Mouse (Mus musculus): ENCODE data around the gene Gm21750.

- no peak for TF ChIP-seq GATA1 (IDR thresholded peaks at IDR 0.05; ENCODE audit: low read length)
- TF ChIP-seq TAL1 (IDR thresholded peaks at IDR 0.05; ENCODE audit: low read length), result no peak
Observed at GRCm38 (mm10) chr14:73632648-73633263, 28.3 kb upstream of the Gm21750 start.

Data from erythroblast, embryonic 14.5 days (primary cell).